Mouse (Mus musculus): ENCODE results near the gene Wdr45b. TPM values are rescaled to one million over a fixed set of nuclear protein-coding genes. Genes with fewer than 3 reads are reported as not detected.
"Not testable (repeated sequence)": the region's sequence is repeated elsewhere in the genome, so short reads cannot be mapped to it uniquely, and the experiment has no call there.

The Wdr45b gene
- polyA plus RNA-seq, 1 experiment from 2014 or later: 85.1 TPM

DNA sequence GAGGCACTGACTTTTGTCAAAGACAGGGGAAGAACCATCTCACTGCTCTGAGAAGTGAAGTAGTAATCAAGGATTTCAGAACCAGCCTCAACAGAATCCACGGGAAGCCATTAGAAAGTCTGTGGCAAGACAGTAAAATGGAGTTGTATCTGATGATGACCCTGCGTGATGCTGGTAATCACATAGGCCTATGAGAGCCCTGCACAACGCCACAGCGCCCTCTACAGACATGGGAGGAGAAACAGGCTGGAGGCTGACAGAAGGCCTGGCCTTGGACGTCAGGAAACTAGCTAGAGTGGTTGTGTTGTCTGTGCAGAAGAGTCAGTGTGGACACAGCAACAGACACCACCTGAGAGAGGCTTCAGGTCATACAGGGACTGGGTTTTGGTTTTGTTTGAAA, 8.0 kb upstream of the Wdr45b start:
- Histone ChIP-seq H3K4me3 (no peak overlapping the region), H3K36me3 (no peaks in the 10 kb centered on the region), H3K4me2 (no peak overlapping the region), H3K9me3 (no peaks in the 10 kb centered on the region), H3K4me1 (replicated peaks) (no peaks in the 10 kb centered on the region), H3K27ac (replicated peaks) (no peak overlapping the region), H3K9ac (no peak overlapping the region), H3K27me3 (no peaks in the 10 kb centered on the region)
- ATAC-seq (ENCODE audit: low FRiP score, low read depth): no peak
- WGBS: 34% methylated on average over 5 of the region's 5 CpGs

DNA sequence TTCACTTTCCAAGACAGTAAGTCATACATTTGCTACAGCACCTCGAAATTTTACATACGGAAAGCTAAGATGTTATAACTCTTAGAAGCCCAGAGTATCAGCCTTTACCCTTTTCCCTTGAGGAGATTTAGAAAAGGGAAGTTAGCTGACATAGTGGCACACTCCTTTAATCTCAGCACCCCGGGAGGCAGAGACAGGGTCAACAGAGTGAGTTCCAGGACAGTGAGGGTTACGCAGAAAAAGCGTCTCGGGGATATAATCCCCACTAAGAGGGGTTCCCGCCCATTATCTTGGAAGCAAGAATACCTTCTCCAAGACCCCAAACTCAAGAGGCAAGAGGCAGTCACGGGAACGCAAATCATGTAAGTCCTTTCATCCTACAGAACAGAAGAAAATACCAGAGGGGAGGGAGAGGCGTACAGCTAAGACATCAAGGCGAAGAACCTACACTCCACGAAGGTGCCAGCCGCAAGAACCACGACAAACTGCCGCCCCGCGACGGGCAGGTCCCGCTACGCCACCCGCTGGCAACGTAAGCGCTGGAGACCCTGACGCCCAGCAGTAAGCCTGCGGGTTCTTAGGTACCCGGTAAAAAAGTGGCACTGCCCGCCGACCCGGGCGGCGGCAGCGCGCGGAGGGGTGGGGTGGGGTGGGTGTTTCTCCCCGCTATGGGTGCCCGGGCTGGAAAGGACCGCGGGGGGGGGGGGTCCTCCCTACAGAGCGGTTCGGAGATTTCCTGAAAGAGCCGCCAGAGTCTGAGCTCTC, 737 bp downstream of the Wdr45b start:
- Histone ChIP-seq H3K9ac (peak overlapping the region; percentile 95), H3K9me3 (no peaks in the 10 kb centered on the region), H3K4me2 (peak overlapping the region; percentile 62), H3K36me3 (no peaks in the 10 kb centered on the region; the same call in 1 of the 2 replicates), H3K4me3 (peak overlapping the region; percentile 98), H3K27ac (replicated peaks) (peak overlapping the region; percentile 93), H3K4me1 (replicated peaks) (peaks cover 21% of the 10 kb centered on the region), H3K27me3 (no peaks in the 10 kb centered on the region)
- 4% methylated on average over 40 of the region's 41 CpGs for WGBS
- ATAC-seq (ENCODE audit: low FRiP score, low read depth): no peak

DNA sequence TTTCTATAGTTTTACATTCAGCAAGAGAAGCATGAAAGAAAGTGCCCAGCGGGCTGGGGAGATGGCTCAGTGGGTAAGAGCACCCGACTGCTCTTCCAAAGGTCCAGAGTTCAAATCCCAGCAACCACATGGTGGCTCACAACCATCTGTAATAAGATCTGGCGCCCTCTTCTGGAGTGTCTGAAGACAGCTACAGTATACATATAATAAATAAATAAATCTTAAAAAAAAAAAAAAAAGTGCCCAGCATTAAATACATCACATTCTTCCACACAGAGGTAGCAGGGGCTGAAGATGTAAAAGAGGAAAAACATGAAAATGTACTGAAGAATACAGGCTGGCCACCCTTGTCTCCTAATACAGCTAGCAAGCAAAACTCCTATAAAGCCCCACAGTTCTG, 5.5 kb downstream of the Wdr45b start:
- H3K4me3 ChIP-seq; H3K4me2 ChIP-seq; H3K9me3 ChIP-seq; ATAC-seq (ENCODE audit: low FRiP score, low read depth); H3K27ac ChIP-seq (replicated peaks); H3K27me3 ChIP-seq; H3K36me3 ChIP-seq; H3K9ac ChIP-seq: not testable (repeated sequence)
- H3K4me1 ChIP-seq (replicated peaks): peaks cover 13% of the 10 kb centered on the region
- WGBS: 95% methylated on average over 3 of the region's 3 CpGs

DNA sequence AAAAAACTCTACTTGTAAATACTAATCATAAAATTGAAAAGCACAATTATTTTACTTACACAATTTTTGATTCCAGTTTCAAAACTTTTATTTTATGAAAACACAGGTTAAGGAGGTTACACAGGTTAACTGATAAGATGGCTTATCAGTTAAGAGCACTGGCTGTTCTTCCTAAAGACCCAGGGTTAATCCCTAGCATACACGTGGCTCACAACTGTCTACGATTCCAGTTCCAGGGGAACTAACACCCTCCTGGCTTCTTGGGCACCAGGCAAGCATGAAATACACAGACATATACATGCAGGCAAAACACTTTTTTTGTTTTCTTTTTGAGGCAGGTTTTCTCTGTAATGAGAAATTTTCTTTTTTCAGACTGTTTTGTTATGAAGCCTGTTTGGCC, 6.1 kb downstream of the Wdr45b start:
- no peak for ATAC-seq (ENCODE audit: low FRiP score, low read depth)
- Histone ChIP-seq H3K9me3 (no peaks in the 10 kb centered on the region), H3K4me1 (replicated peaks) (peaks cover 10% of the 10 kb centered on the region), H3K27me3 (no peaks in the 10 kb centered on the region), H3K9ac (no peak overlapping the region), H3K4me3 (no peak overlapping the region), H3K27ac (replicated peaks) (no peak overlapping the region), H3K4me2 (no peak overlapping the region), H3K36me3 (peaks cover 10% of the 10 kb centered on the region)
- whole genome bisulfite sequencing: 97% methylated on average over 2 of the region's 2 CpGs

DNA sequence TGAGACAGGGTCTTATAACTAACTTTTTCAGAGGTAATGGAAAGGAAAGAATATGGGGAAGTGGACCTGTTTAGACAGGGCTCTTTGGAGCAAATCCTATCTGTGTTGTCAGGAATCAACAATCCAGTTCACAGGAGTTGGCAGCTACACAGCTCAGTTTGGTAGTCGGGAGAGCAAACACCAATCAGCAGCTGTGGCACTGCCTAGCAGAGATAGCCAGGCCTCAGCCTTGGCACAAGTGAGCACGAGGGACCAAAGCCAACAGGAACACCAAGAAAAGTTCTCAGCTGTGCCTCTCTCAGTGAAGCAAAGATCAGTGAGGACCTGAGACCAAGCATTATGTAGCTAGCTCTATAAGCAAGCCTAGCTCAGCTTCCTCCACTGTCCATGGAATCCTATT, 7.2 kb downstream of the Wdr45b start:
- H3K4me2 ChIP-seq: no peak overlapping the region
- H3K9me3 ChIP-seq: no peaks in the 10 kb centered on the region
- no peaks in the 10 kb centered on the region for H3K27me3 ChIP-seq
- ATAC-seq (ENCODE audit: low FRiP score, low read depth): no peak
- no peaks in the 10 kb centered on the region for H3K4me1 ChIP-seq (replicated peaks)
- peaks cover 10% of the 10 kb centered on the region for H3K36me3 ChIP-seq
- H3K27ac ChIP-seq (replicated peaks): no peak overlapping the region
- no peak overlapping the region for H3K4me3 ChIP-seq
- WGBS: 91% methylated on average over 2 of the region's 2 CpGs
- no peak overlapping the region for H3K9ac ChIP-seq

DNA sequence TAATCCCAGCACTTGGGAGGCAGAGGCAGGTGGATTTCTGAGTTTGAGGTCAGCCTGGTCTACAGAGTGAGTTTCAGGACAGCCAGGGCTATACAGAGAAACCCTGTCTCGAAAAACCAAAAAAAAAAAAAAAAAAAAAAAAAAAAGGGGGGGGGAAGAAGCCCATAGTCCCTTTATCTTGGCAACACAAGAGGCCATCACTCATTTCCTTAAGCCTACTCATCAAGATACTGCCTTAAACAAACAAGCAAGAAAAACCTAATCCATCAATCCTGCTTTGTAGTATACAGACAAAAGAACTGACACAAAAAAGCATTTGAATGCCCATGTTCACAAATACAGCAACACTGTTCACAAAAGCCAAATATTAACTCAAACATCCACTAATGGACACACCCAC, 11.8 kb downstream of the Wdr45b start:
- ATAC-seq (ENCODE audit: low FRiP score, low read depth); H3K4me3 ChIP-seq; H3K4me2 ChIP-seq; H3K27me3 ChIP-seq; H3K27ac ChIP-seq (replicated peaks); H3K4me1 ChIP-seq (replicated peaks); H3K9me3 ChIP-seq; H3K9ac ChIP-seq: not testable (repeated sequence)
- peaks cover 11% of the 10 kb centered on the region for H3K36me3 ChIP-seq
- 40% methylated on average over 1 of the region's 1 CpGs for WGBS

DNA sequence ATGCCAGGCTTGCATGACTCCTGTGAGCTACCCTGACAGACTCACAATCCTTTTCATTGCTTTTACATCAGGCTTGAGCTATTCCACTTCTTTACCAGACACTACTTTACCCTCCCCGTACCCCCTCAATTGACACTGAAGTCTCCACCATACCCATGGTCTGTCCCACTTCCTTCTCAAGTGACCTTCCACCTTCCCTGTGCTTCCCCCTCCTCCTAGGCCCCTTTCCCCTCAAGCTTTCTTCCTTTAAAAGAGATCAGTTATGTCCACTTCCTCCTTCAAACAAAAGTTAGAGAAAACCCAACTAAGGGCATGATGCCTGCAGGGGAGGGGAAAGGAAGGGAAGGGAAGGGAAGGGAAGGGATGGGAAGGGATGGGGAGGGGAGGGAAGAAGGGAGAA, 14.0 kb downstream of the Wdr45b start:
- no peak overlapping the region for H3K4me2 ChIP-seq
- no peaks in the 10 kb centered on the region for H3K9me3 ChIP-seq
- H3K4me1 ChIP-seq (replicated peaks): no peaks in the 10 kb centered on the region
- H3K27ac ChIP-seq (replicated peaks): no peak overlapping the region
- H3K9ac ChIP-seq: no peak overlapping the region
- no peak overlapping the region for H3K4me3 ChIP-seq
- ATAC-seq (ENCODE audit: low FRiP score, low read depth): no peak
- 79% methylated on average over 1 of the region's 1 CpGs for WGBS
- no peaks in the 10 kb centered on the region for H3K27me3 ChIP-seq
- peaks cover 17% of the 10 kb centered on the region for H3K36me3 ChIP-seq

DNA sequence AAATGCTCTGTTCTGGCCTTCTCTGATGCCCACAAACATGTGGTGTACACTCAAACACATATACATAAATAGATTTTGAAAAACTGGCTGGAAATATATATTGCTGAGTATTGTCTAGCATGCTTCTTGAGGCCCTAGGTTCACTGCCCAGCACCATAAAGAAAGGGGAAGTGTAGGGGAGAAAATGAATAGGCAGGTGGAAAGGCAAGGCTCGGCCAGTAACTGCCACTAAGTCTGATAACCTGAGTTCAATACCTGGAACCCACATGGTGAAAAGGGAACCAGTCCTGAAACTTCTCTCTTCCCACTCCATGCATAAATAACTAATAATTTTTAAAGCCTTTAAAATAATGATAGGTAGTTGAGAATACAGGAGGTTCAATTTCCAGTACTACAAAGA, 14.6 kb downstream of the Wdr45b start:
- Histone ChIP-seq H3K4me3 (no peak overlapping the region), H3K9me3 (no peaks in the 10 kb centered on the region), H3K4me2 (no peak overlapping the region), H3K4me1 (replicated peaks) (no peaks in the 10 kb centered on the region), H3K36me3 (peaks cover 23% of the 10 kb centered on the region), H3K27ac (replicated peaks) (no peak overlapping the region), H3K9ac (no peak overlapping the region), H3K27me3 (no peaks in the 10 kb centered on the region)
- 91% methylated on average over 1 of the region's 1 CpGs for WGBS
- ATAC-seq (ENCODE audit: low FRiP score, low read depth): no peak

DNA sequence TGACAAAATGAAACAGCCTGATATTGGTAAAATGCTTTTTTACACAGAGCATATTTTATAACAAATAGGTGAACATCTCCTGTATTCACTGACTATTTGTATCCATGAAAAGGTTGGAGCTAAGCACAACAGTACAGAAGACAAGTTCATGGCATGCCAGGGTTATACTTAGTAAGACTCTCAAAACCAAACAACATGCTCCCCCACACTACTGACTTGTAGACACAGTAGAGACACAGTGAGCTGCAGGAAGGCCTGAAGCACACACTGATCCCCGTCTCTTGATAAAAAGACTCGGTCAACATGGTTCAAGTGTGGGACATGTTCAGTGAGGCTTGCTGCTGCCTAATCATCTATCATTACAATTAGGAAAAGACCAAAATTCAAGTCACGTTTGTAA, 22.6 kb downstream of the Wdr45b start:
- Histone ChIP-seq H3K27me3 (no peaks in the 10 kb centered on the region), H3K36me3 (peaks cover 61% of the 10 kb centered on the region), H3K4me1 (replicated peaks) (no peaks in the 10 kb centered on the region), H3K27ac (replicated peaks) (no peak overlapping the region), H3K4me3 (no peak overlapping the region), H3K4me2 (no peak overlapping the region), H3K9ac (no peak overlapping the region), H3K9me3 (no peaks in the 10 kb centered on the region)
- 95% methylated on average over 3 of the region's 3 CpGs for WGBS
- no peak for ATAC-seq (ENCODE audit: low FRiP score, low read depth)

DNA sequence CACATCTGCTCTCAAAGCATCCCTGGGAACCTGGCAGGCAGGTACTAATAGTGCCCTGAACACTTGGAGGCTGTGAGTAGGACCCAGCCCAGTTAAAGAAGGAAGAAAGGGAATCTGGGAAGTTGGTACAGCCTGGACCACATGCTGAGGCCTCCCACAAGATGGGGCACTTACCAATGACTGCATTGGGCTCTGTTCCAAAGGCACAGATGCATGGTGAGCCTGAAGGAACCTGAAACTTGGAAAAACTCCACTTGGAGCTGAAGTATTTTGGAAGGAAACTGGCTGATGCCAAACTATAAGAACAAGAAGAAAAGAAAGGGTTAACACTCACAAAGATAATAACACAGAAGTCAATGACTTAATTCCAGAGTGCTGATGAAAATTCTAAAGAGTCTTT, 25.6 kb downstream of the Wdr45b start:
- H3K9ac ChIP-seq: no peak overlapping the region
- H3K4me3 ChIP-seq: no peak overlapping the region
- no peaks in the 10 kb centered on the region for H3K27me3 ChIP-seq
- peaks cover 48% of the 10 kb centered on the region for H3K36me3 ChIP-seq
- no peak overlapping the region for H3K4me2 ChIP-seq
- H3K4me1 ChIP-seq (replicated peaks): no peaks in the 10 kb centered on the region
- H3K9me3 ChIP-seq: no peaks in the 10 kb centered on the region
- no peak overlapping the region for H3K27ac ChIP-seq (replicated peaks)
- ATAC-seq (ENCODE audit: low FRiP score, low read depth): no peak

DNA sequence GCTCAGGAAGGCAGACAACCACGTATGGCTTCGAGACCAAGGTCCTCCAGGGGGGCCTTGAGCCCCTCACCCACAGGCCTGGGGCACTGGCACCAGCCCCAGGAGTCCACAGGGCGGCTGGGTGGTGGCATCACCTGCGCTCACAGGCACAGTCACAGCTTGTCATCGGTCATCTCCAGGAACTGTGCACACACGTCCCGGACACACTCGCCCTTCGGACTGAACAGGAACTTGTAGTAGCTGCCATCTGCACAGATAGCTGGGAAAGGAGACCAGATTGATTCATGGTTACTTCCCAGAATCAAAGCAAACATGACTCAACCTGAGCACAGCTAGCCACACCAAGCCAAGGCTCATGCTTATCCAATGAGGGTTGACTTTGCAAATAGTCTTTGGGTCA, 26.0 kb downstream of the Wdr45b start:
- 97% methylated on average over 9 of the region's 9 CpGs for WGBS
- no peak overlapping the region for H3K9ac ChIP-seq
- no peak overlapping the region for H3K27ac ChIP-seq (replicated peaks)
- no peaks in the 10 kb centered on the region for H3K9me3 ChIP-seq
- no peak overlapping the region for H3K4me2 ChIP-seq
- no peak for ATAC-seq (ENCODE audit: low FRiP score, low read depth)
- H3K4me1 ChIP-seq (replicated peaks): no peaks in the 10 kb centered on the region
- peaks cover 47% of the 10 kb centered on the region for H3K36me3 ChIP-seq
- no peaks in the 10 kb centered on the region for H3K27me3 ChIP-seq
- no peak overlapping the region for H3K4me3 ChIP-seq

DNA sequence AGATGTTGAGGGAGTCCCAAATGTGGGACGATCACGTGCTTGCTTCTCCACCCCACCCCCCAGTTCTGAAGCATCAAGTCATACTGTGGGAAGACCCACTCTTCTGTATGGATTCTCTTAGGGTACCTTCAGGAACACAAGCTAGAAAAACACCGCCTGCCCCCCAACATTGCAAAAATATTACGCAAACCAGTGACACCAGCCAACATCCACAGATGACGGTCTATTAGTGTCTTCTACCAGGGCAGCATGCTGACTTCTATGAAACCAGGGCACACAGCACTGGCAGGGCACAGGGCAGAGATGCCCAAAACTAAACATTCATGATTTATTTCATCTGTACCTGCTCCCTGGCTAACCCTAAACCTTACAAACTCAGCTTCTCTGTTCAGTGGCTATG, 27.6 kb downstream of the Wdr45b start:
- peaks cover 35% of the 10 kb centered on the region for H3K36me3 ChIP-seq
- H3K4me3 ChIP-seq: no peak overlapping the region
- H3K9ac ChIP-seq: no peak overlapping the region
- H3K4me1 ChIP-seq (replicated peaks): no peaks in the 10 kb centered on the region
- no peaks in the 10 kb centered on the region for H3K9me3 ChIP-seq
- no peaks in the 10 kb centered on the region for H3K27me3 ChIP-seq
- ATAC-seq (ENCODE audit: low FRiP score, low read depth): no peak
- H3K4me2 ChIP-seq: no peak overlapping the region
- 96% methylated on average over 5 of the region's 5 CpGs for WGBS
- no peak overlapping the region for H3K27ac ChIP-seq (replicated peaks)

DNA sequence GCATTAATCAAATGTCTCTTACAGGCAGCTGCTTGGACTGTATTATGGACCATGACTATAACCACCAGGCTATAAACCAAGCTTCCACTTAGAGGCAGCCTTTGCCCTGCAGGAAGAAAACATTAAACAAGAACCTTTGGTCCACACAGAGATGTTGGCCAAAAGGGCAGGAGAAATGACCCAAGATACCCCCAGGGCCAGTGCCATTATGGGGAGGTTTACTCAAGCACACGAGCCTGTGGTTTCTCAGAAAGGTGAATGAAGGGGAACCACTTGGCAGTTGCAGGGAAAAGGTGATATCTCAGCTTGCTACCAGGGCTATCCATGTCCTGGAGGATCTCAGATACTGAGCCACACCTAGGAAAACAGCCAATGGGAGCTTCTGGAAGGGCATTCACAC, 28.2 kb downstream of the Wdr45b start:
- ATAC-seq (ENCODE audit: low FRiP score, low read depth): no peak
- Histone ChIP-seq H3K4me2 (no peak overlapping the region), H3K27ac (replicated peaks) (no peak overlapping the region), H3K4me3 (no peak overlapping the region), H3K9ac (no peak overlapping the region), H3K36me3 (peaks cover 34% of the 10 kb centered on the region), H3K27me3 (no peaks in the 10 kb centered on the region), H3K4me1 (replicated peaks) (no peaks in the 10 kb centered on the region), H3K9me3 (no peaks in the 10 kb centered on the region)
- 86% methylated on average over 1 of the region's 1 CpGs for WGBS

Data from hindbrain, embryonic 15.5 days (tissue).